Mouse (Mus musculus) layer of hippocampus, postnatal 10 days (tissue): ENCODE data around the gene Tmem163. TPM values are rescaled to one million over a fixed set of nuclear protein-coding genes. Genes with fewer than 3 reads are reported as not detected.

ENCODE experiments used
- DNase-seq, 2 experiments: peaks; one replicate each; pipeline ENCODE4 v3.0.0; 2021; ENCODE audit warnings: low spot score in 2 of 2
- long read RNA-seq: library from polyadenylated mRNA; stranded (forward); transcript quantifications from one replicate; pipeline ENCODE4 v2.0.0, GENCODE M21; 2023
- total RNA-seq, 2 experiments: library from RNA; stranded (reverse); gene quantifications; 2 replicates each; pipeline ENCODE4 v1.2.3; 2021

Tmem163 gene
- 10 to 100 TPM; 22.9 to 31.9 TPM for total RNA-seq
- long read RNA-seq, transcript Tmem163-205 (8 exons, 3,488 nt): major isoform, 29 of 38 reads
- long read RNA-seq, partial matches to known transcripts: 1 of 38 reads
- long read RNA-seq, other reads (novel, unspliced or antisense): 7 of 38 reads

- peak; percentile 44 to 54 for DNase-seq
These were observed at the start of gene Tmem163 for GRCm38 (mm10) chr1:127679498-127680133. Tmem163 (minus strand) TSS chr1:127679548.

GRCm38 (mm10) chr1:127729096-127729495 lies 49.7 kb upstream of the Tmem163 start, which contains the start of gene Acmsd:
Acmsd (plus strand) TSS chr1:127729413.
- no peak for DNase-seq

- DNase-seq: no peak
These were observed 44.2 kb upstream of the Tmem163 start for GRCm38 (mm10) chr1:127723596-127723995.

- DNase-seq: no peak
These were observed 38.9 kb upstream of the Tmem163 start for GRCm38 (mm10) chr1:127718290-127718689.

- DNase-seq: peak in 1 of 2 experiments; percentile 12
These were observed 37.1 kb upstream of the Tmem163 start for GRCm38 (mm10) chr1:127716441-127716840.

GRCm38 (mm10) chr1:127706269-127706668 lies 26.9 kb upstream of the Tmem163 start:
- DNase-seq: no peak

- no peak for DNase-seq
These were observed 22.8 kb upstream of the Tmem163 start for GRCm38 (mm10) chr1:127702187-127702586.

GRCm38 (mm10) chr1:127696533-127696932 lies 17.2 kb upstream of the Tmem163 start:
- DNase-seq: no peak

GRCm38 (mm10) chr1:127677661-127678580 lies 1.4 kb downstream of the Tmem163 start:
- peak; percentile 30 to 43 for DNase-seq

GRCm38 (mm10) chr1:127677131-127677631 lies 2.2 kb downstream of the Tmem163 start:
- peak; percentile 26 to 37 for DNase-seq

- DNase-seq: peak in 1 of 2 experiments; percentile 25
These were observed 2.7 kb downstream of the Tmem163 start for GRCm38 (mm10) chr1:127676516-127677099.

- DNase-seq: peak; percentile 33 to 59
These were observed 3.2 kb downstream of the Tmem163 start for GRCm38 (mm10) chr1:127676116-127676515.

GRCm38 (mm10) chr1:127675253-127675652 lies 4.1 kb downstream of the Tmem163 start:
- no peak for DNase-seq

GRCm38 (mm10) chr1:127673221-127674050 lies 5.9 kb downstream of the Tmem163 start:
- no peak for DNase-seq

GRCm38 (mm10) chr1:127668161-127668560 lies 11.2 kb downstream of the Tmem163 start:
- no peak for DNase-seq

GRCm38 (mm10) chr1:127667110-127667860 lies 12.1 kb downstream of the Tmem163 start:
- DNase-seq: no peak

- DNase-seq: no peak
These were observed 13.1 kb downstream of the Tmem163 start for GRCm38 (mm10) chr1:127666221-127666620.

- no peak for DNase-seq
These were observed 16.8 kb downstream of the Tmem163 start for GRCm38 (mm10) chr1:127662385-127663068.
